Mouse (Mus musculus): ENCODE measurements around the gene Ccdc3. TPM values are rescaled to one million over a fixed set of nuclear protein-coding genes. Genes with fewer than 3 reads are reported as not detected.

The Ccdc3 gene
- total RNA-seq, 2 experiments from 2014 or later: 10.8 to 11.0 TPM

DNA sequence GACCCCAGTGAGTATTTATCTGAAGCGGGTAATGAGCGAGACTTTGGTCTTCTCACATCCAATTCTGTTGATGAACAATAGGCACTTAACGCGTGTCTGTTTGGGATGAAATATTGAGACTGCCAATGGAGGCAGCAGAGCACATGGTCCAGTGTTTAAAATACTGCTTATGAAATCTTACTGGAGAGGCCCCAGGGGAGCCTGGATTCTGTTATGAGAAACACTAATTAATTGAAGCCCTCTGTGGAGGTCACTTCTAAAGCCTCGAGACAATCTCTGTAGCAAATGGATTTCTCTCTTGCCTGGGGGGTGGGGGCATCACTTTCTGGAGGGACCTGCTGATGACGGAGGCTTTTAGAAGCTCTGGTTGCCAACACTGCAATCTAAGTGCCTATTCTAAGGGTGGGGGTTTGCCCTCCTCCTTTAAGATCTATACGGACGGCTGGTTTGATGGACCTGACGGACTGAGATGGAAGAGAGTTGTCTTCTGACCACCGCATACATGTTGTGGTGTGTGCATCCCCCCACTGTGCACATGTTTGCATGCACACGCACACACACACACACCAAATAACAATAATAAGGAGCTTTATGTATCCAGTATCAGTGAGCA lies 22.8 kb downstream of the Ccdc3 start:
- DNase-seq (ENCODE audit: low spot score in 2 of 2): no peak

DNA sequence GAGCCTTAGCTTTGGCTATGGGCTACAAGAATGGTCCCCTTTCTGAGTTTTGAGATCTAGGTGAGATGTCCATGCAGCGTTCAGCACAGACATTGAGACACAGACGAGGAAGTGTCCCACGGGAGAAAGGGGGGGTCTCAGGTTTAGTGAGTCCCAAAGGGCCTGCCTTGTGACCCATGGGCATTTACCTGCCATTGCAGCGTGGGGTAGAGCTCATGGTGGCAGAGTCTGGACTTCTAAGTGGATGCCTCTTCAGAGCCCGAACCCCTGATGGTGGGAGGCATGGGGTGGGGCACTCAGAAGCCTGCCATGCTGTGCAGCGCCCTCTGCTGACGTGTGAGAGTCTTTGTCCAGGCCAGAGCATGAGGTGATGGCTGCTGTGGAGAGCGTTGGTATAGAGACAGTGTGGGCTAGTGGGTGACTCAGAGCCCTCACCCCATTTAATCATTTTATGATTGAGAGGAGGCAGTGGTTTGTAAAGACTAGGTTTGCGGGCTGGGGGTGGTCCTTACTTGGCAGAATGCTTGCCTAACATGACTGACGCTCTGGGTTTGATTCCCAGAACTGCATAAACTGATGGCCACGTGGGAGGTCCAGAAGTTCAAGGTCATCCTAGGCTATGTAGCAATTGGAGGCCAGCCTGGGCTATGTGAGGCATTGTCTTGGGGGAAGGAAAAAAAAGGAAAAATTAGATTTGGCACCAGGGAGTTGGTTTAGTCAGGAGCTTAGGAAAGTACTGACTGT lies 23.6 kb downstream of the Ccdc3 start:
- no peak for DNase-seq (ENCODE audit: low spot score in 2 of 2)

DNA sequence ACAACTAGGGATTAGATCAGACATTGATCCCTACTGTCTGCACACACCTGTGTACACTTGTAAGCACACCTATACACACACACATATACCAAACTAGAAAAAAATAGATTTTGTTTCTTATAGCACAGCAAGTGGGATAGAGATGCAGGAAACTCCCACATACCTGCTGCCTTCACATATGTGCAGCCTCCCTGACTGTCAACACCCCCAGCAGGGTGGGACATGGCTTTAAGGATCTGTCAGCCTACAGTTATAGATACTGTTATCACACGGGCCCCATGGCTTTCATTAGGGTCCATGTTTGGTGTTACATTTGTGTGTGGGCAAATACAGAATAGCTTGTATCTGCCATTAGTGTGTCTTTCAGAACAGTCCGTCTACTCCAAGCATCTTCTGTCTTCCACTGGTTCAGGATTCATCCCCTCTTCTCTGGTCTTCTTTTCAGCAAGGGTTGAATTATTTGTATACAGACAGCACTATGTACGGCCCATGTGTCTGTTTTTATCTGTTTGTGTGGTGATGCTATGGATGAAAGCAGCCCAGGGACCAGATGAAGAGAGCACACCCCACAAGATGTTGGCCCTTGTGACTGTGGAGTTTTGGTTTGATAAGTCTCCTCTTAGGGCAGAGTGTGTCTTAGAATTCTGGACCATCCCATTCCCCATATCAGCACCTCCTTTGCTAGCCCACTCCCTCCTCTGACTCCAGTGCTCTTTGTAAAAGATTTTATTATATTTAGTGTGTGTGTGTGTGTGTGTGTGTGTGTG lies 24.5 kb downstream of the Ccdc3 start:
- no peak for DNase-seq (ENCODE audit: low spot score in 2 of 2)

DNA sequence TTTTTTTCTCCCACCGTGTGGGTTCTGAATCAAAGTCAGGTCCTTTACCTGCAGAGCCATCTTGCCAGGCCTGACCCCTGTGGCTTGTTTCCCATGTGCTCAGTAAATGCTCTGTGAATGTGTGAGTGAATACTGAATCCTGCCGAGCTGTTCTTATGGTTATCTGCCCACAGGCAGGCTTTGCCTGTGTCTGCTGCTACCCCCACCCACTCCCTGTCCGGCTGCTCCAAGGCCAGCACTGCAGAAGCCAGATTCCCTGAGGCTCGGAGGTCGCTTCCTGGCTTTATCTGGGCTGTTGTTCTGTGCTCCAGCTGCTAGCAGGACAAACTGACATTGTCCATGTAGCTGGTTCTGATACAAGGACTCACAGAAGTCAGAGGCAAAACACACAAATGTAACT lies 25.2 kb downstream of the Ccdc3 start:
- DNase-seq (ENCODE audit: low spot score in 2 of 2): no peak

DNA sequence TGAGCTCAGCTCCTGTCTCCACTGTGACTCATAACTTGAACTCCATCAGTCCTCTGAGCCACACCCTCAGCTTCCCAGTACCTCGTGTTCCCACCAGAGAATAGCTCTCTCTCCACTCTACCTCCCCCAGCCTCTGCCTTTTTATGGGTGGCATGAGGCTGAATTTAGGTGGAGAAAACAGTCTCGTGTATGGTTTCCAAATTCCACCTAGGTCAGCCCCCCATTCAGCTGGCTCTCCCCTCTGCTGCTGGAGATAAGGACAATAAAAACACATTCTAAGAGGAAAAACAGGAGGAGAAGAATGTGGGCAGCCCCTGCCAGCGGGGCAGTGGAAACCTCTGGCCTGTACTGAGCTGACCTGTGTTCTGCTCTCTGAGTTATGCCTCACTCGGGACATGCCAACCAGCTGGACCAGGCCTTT lies 28.4 kb downstream of the Ccdc3 start:
- DNase-seq (ENCODE audit: low spot score in 2 of 2): no peak

DNA sequence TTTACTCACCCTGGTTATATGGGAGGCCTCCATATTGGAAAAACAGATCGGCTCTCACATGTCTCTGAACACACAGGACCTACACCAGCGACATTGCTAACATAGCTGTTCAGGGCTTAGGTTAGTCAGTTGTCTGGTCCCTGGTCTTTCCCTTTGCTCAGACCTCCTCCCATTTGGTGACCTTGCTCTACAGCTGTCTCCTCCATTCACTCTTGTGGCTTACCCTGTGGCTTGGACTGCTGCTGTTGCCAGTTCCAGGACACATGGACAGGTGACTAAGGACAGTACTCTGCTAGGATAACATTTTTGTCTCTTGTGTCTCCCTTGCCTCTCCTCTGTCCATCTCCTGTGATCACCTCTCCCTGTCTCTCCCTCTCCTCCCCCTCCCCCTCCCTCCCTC lies 29.2 kb downstream of the Ccdc3 start:
- no peak for DNase-seq (ENCODE audit: low spot score in 2 of 2)

DNA sequence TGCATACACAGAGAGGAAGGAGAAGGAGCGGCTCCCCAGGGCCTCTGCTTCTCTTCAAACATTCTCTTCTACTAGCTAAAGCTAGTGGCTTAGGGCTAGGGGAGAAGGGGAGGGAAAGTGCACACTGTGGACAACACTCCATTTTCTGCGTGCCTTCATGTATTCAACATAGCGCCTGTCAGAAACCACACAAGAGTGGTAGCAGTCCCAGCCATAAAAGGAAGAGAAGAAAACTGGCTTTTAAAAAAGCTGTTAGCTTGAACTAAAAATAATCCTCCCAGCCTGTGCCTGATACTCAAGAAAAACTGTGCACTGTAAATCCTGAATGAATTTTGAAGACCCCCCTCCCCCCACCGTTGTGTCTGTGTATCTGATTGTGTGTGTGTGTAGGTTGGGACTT lies 33.2 kb downstream of the Ccdc3 start:
- DNase-seq (ENCODE audit: low spot score in 2 of 2): no peak

DNA sequence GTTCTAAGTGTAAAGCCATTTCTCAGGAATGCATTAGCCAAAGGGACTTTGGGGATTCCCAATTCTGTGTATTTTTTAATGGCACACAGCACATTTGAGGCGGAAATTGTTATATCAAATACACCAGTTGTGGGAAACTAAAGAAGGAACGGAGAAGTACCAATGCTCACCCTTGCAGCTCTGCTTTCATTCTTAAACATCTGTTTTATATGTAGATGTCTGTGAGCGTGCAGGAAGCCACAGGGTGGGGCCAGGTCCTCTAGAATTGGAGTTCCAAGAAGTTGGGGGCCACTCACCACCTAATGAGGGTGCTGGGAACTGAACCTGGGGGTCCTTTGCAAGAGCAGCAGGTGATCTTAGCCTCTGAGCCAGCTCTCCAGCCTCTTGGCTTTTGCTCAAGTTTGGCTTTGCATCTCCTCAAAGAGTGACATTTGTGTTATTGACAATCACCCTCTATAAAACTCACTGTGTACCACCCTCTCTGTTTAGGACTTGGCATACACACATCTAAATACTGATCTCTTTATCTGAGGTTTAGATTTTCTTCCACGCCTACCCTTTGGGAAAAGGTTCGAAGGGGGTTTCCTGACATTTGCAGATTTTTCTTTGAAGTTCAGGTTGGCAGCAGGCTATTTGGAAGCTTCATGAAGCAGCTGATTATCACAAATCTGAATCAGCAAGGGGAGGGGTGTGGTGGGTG lies 33.9 kb downstream of the Ccdc3 start:
- no peak for DNase-seq (ENCODE audit: low spot score in 2 of 2)

DNA sequence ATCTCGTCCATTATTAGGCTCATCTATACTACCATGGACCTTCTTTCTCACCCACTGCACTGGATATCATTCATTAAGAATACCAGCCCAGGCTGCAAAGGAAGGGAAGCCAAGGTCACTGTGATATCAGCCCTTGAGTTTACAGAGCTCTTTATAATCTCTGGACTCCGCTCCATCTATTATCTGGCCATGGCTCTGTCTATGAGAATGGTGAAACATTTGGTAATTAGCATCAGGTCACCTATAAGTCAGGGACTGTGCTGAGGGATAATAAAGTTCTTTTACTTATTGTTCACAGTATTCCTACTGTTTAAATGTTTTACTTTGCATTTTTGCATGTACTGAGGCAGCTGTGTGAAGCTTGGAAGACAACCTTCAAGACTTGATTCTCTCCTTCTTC lies 35.2 kb downstream of the Ccdc3 start:
- DNase-seq (ENCODE audit: low spot score in 2 of 2): no peak

DNA sequence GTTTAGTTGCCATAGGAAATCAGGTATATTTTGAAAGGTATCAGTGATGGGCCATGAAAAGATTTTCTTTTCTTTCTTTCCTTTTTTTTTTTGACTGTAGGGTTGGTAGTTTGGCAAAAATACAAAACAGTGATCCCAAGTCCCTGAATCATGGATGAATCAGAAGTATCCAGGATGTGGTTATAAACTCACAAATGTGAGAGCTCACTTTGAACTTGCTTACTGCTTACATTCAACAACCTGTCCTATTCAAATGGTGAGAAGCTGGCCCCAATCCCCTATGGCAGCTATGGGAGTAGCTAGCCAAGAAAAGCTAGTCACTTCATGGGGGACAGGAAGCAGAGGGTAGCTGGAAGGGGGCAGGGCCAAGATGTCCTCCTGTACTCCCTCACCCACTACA lies 37.1 kb downstream of the Ccdc3 start:
- no peak for DNase-seq (ENCODE audit: low spot score in 2 of 2)

DNA sequence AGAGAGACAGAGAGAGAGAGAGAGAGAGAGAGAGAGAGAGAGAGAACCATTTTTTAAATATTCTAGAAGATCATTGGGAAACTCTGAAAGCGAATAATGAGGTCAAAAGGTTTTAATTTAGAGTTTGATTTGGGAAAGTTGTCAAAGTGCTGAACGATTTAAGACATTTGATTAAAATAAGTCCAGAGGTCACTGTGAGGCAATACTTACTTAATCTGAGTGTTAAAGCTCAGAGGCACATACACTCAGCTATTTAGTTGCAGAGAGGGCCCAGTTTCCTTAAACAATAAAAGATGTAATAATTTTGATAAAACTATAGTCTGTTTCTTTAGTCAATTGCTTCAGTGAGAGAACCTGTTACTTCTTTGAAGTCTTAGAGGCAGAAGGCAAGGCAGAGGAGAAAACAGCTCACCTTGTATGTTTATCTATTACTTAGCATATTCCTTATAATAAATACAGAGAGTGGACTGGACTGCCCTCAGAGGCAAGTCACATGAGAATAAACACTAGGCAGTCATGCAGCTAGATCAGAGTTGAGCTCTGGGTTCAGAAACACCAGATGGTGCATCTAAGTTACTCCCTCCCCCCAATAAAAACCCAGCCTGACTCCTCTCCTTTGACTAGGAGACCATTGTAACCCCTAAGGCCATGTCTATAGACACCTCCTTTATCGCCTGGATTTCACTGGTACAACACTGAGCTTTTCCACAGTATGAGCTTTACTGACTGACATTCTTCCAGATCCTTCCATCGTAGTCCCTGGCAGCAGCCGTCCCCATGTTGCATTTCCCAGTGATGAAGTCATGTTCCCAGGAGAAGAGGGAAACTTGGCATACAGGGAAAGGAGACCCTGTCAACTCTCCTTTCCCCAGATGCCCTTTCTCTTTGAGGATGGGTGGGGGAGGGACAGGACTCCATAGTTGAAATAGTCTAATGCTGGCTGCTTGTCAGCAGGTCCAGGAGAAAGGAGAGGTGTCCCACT lies 44.2 kb downstream of the Ccdc3 start:
- no peak for DNase-seq (ENCODE audit: low spot score in 2 of 2)

DNA sequence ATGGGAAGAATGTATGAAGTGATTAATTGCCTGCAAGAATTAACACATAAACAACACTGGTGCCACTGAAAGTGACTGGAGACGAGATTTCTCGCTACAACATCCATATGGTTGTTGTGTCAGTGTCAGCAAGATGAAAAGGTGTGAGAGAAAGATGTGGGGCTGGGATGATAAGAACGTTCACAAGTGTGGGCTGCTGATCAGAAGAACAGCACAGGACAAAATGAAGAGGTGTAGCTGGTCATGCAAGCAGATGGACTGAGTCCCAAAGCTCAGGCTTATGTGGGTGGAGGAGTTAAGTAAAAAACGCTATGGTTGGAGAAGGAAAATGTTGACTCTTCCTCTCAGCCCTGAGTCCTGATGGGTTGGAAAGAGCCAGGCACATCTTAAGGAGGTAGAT lies 46.6 kb downstream of the Ccdc3 start:
- no peak for DNase-seq (ENCODE audit: low spot score in 2 of 2)

DNA sequence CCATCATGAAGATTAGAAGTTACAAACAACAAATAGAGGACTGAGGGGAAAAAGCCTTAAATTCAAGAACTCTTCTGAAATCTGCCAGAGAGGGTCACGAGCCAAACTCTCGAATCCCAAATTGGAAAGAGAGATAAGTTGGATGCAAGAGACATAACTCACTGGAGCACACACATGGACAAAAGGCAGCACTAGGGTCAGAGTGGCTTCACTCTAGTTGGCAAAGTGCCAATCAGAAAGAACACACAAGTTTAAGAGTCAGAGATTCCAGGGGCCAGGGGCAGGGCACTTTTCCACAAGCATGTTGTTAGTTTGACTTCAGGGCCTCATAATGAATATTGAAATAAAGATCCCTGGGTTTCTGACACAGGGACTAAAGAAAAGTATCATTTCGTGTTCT lies 48.1 kb downstream of the Ccdc3 start:
- DNase-seq (ENCODE audit: low spot score in 2 of 2): no peak

DNA sequence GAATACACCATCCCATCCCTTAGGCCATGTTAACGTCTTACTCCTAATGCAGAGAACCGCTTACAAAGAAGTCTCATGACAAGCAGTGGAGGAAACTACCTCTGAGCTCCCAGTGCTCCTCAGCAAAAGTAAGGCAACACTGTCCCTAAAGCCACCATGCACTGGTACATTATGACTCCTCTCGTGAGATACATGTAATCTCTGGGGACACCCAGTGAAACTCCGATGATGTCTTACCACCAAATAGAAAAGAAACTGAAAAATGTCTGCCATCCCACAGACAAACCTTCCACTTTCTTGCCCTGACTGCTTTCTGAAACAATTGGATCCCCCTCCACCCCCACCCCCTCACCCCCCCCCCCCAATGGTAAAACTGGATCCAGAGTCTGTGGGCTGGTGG lies 54.6 kb downstream of the Ccdc3 start:
- DNase-seq (ENCODE audit: low spot score in 2 of 2): no peak

DNA sequence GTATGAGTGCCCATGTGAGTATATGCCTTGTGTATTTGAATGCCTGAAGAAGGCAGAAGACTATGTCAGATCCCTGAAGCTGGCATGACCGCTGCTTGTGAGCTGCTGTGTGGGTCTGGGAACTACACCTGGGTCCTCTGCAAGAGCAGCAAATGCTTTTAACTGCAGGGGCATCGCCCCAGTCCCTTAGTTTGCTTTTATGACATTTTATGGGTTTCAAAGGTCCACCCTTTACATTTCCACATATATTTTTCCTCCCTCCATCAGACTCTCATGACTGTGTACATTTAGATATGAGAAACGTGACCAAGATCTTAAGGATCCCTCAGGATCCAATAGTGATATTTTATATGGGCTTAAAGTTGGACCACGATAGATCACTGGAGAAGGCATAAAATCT lies 55.5 kb downstream of the Ccdc3 start:
- DNase-seq (ENCODE audit: low spot score in 2 of 2): no peak

DNA sequence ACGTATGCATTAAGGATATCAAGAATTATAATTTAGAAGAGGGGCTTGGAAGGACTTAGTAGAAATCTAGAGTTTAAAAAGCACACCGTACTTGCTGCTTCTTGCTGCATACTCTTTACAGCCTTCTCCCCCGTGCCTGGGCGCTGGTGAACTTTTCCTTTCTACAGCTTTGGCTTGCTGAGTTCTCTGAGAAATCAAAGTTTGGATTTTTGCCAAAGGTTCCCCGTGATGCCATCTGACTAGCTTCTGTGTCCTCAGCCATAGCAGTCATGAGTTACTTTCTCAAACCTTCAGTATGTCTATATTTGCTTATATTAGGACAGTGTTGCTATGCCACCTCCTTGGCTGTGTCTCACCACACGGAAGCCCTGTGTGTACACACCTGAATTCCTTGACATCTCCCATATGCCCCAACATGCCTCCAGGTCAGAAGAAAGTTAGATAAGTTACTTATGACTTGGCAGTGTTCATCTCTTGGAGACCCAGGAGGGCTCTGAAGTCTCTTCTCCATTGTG lies 57.2 kb downstream of the Ccdc3 start:
- no peak for DNase-seq (ENCODE audit: low spot score in 2 of 2)

DNA sequence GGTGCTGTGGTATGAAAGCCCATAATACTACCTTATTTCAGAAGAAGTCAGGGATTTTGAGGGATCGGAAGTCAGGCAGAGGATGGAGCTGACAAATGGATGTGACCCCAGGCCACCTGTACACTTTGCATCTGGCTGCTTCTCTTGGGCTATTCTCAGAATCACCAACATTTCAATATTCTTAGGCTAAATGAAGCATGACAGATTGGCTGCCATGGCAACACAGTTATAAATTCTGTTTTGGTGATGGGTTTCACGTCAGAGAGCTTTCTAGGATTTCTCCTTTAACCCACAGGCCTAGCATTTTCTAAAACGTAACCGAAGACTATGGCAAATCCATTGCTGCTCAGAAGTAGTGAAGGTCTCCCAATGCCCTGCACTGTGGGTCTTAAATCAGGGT lies 59.9 kb downstream of the Ccdc3 start:
- no peak for DNase-seq (ENCODE audit: low spot score in 2 of 2)

DNA sequence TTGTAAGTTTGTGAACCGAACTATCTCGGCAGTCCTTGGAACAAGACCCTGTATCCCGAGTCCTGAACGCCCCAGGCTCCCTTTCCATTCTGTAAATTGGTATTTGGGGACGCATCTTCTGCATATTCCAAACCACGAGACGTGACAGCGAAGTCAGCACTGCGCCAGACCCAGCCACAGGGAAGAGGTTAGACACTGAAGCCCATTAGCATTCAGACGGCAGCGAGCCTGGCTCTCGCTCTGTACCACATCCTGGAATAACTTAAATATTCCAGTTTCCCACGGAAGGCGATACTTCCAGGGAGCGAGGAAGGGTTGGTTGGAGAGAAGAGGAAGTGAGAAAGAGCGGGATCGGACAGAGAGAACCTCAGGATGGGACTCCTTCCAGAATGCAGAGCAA lies 61.7 kb downstream of the Ccdc3 start:
- DNase-seq (ENCODE audit: low spot score in 2 of 2): no peak

DNA sequence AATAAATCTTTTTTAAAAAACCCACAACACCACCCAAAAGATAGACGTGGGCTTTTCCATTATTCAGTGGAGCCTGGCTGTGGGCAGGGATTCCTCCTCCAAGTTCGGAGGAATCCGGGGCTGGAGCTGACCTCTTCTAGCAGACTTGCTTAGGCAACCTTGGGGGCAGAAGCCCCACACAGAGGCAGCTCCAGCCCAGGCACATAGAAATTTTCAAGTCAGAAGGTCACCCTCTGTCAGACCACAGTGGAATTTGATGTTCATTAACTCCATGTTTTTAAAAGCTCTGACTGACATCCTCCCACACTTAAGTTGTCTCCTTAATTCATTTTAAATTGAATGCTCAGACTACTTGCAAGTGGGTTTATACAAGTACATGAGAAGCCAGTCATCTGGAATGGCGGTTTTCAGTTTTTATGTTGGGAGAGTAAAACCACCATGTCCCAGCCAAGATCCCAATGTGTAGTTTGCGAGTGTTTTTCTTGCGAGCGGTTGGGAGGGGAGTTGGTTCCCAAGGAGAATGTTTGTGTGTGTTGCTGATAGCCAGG lies 63.3 kb downstream of the Ccdc3 start:
- no peak for DNase-seq (ENCODE audit: low spot score in 2 of 2)

DNA sequence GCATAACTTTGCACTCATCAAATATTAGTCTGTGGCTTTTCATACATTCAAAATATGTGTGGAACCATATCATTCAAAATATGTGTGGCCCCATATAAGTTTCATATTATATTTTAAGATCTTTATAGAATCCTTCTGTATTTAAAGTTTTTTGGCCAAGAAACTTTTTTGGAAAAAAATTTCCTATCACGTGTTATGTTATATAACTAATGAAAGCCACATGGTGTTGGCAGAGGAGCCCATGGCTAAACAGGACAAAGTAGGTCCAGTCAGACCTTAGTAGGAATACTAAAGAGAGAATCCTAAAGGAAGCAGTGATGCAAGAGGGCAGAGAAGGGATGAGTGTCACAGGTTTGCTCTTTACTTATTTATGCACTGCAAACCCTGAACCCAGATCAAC lies 65.6 kb downstream of the Ccdc3 start:
- no peak for DNase-seq (ENCODE audit: low spot score in 2 of 2)

All from gastrocnemius, postnatal 4 days (tissue).